Mouse (Mus musculus): ENCODE data around the gene Ndufs5. TPM values are rescaled to one million over a fixed set of nuclear protein-coding genes. Genes with fewer than 3 reads are reported as not detected.

The Ndufs5 gene
- total and polyA plus RNA-seq, 3 experiments, result 155 to 230 TPM; not detected in 1

DNA sequence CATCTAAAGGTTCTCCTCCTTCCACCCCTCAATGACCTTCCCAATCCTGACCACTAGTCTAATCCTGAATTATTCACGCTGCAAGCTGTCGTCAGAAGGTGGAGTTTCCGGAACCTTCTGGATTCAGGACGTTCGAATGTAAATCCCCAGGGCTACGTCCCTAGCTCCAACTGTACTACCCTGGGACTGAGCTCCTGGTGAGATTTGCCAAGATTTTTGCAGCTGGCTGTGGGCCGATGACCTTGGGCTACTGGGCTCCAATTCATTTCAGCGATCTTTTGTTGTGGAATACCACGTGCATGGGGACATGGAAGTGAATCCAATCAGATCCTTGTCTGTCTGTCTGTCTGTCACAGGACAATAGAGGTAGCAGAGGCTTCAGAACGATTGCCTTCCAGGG lies 27.7 kb downstream of the Ndufs5 start (continued):
- TF ChIP-seq USF2 (IDR thresholded peaks at IDR 0.05; ENCODE audit: borderline replicate concordance in 1 of 2, insufficient read depth in 1 of 2, low read depth in 1 of 2, low read length in 2 of 2), result no peak

DNA sequence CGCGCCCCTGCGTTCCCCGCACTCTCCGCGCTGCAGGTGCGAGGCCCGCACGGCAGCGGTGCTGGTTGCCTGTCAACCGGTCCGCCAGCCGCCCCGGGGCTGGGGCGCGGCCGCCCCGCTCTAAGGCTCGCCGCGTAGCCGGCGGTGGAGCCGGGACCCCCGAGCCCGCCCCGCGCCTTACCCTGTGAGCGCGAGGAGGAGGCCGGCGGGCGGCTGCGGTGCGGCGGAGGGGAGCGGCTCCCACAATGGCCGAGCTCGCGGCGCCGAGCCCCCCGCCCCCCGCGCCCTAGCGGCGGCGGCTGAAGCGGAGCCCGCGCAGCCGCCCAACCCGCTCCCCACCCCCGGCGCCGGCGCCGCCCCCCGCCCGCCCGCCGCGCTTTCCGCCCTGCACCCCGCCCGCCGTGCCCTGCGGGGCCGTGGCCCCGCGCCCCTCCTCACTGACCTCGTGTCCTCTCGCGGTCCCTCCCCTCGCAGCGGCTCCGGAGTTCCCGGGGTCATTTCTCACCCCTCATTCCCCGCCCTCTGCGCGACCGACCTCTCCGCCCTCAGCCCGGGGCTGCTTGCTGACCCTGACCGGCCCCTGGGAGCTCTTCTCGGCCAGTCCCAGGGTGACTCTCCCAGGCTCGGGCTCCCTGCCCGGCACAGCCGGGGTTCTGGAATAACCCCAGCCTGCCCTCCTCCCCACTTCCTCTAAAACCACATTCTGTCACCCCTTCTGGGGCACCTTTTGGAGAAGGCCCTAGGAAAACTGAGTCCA lies 30.8 kb downstream of the Ndufs5 start:
- no peak for DNase-seq (ENCODE audit: low read depth, low spot score)
- Histone ChIP-seq H3K4me3 (ENCODE audit: control insufficient read depth in 1 of 2, insufficient read depth in 1 of 2, low read depth in 2 of 2, low read length in 2 of 2) (no peak overlapping the region), H3K36me3 (ENCODE audit: control insufficient read depth in 1 of 2, insufficient read depth in 2 of 2, low read length in 2 of 2) (no peaks in the 10 kb centered on the region), H3K9ac (ENCODE audit: control insufficient read depth, low read depth, low read length, poor library complexity, severe bottlenecking) (no peak overlapping the region), H3K9me3 (replicated peaks; ENCODE audit: insufficient read depth, low read length) (no peaks in the 10 kb centered on the region), H3K27ac (ENCODE audit: control insufficient read depth, low read depth, low read length) (no peak overlapping the region), H3K79me2 (ENCODE audit: control insufficient read depth, insufficient read depth, low read length, poor library complexity) (no peaks in the 10 kb centered on the region), H3K27me3 (ENCODE audit: control insufficient read depth in 1 of 2, insufficient read depth in 2 of 2, low read length in 2 of 2) (no peaks in the 10 kb centered on the region; a peak in 1 of 4 replicates), H3K4me1 (ENCODE audit: control insufficient read depth in 1 of 2, insufficient read depth in 2 of 2, low read length in 2 of 2) (no peaks in the 10 kb centered on the region)
- no peak for TF ChIP-seq ZC3H11A (IDR thresholded peaks at IDR 0.05; ENCODE audit: low read depth, low read length)
- no peak for TF ChIP-seq USF2 (IDR thresholded peaks at IDR 0.05; ENCODE audit: borderline replicate concordance in 1 of 2, insufficient read depth in 1 of 2, low read depth in 1 of 2, low read length in 2 of 2)
- TF ChIP-seq BHLHE40 (IDR thresholded peaks at IDR 0.05; ENCODE audit: borderline replicate concordance, low read depth, low read length), result no peak
- no peak for TF ChIP-seq SIN3A (IDR thresholded peaks at IDR 0.05; ENCODE audit: low read length)
- TF ChIP-seq ELF1 (IDR thresholded peaks at IDR 0.05; ENCODE audit: low read depth, low read length), result no peak
- no peak for TF ChIP-seq CHD1 (IDR thresholded peaks at IDR 0.05; ENCODE audit: low read depth, low read length)
- TF ChIP-seq MAX (IDR thresholded peaks at IDR 0.05; ENCODE audit: low read length), result no peak
- TF ChIP-seq CTCF (IDR thresholded peaks at IDR 0.05 in 2 of 3, conservative IDR thresholded peaks at IDR 0.05 in 1 of 3; ENCODE audit: control insufficient read depth in 1 of 3, insufficient read depth in 1 of 3, low read depth in 2 of 3, low read length in 3 of 3, poor library complexity in 1 of 3, severe bottlenecking in 1 of 3), result no peak
- no peak for TF ChIP-seq POLR2AphosphoS5 (IDR thresholded peaks at IDR 0.05; ENCODE audit: borderline replicate concordance, low read depth, low read length)
- no peak for TF ChIP-seq KAT2A (conservative IDR thresholded peaks at IDR 0.05; ENCODE audit: low read depth, low read length)
- no peak for TF ChIP-seq POLR2A (IDR thresholded peaks at IDR 0.05; ENCODE audit: control insufficient read depth in 1 of 2, insufficient read depth in 1 of 2, low read depth in 1 of 2, low read length in 2 of 2, poor library complexity in 1 of 2)
- TF ChIP-seq TCF12 (IDR thresholded peaks at IDR 0.05; ENCODE audit: low read depth, low read length), result no peak
- no peak for TF ChIP-seq JUND (IDR thresholded peaks at IDR 0.05; ENCODE audit: low read depth, low read length)
- no peak for TF ChIP-seq MAZ (IDR thresholded peaks at IDR 0.05; ENCODE audit: low read depth, low read length)
- no peak for TF ChIP-seq NRF1 (IDR thresholded peaks at IDR 0.05; ENCODE audit: insufficient read depth, low read depth, low read length, poor library complexity, severe bottlenecking)

DNA sequence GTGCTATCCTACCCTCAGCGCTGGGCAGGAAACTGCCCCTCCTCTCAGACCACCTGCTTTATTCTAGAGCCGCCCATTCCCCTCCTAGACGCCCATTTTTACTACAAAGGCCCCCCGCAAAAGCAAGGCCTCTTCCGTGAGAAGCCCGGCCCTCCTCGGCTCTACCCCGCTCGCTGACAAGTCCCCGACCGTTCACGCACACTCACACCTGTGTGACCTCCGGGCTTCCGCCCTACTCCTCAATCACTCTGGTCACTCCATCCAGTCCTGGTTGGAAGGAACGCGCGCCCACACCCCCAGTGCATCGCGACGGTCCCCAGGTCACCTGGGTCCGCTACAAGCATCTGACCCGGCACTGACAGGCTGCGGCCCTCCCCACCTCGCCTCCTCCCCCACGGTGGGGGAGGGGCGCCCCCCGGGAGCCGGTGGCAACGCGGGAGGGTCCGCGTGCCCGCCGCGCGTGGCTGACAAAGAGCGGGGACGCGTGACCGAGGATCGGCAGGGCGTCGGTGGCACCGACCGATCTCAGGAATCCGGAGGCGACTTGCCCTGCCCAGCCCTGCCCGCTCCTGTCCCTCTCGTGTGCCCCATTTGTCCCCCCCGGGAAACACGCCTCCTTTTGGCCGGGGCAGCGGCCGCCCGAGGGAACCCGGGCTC lies 31.5 kb downstream of the Ndufs5 start:
- no peaks in the 10 kb centered on the region for H3K4me1 ChIP-seq (ENCODE audit: control insufficient read depth in 1 of 2, insufficient read depth in 2 of 2, low read length in 2 of 2)
- peaks cover 0 to 1% of the 10 kb centered on the region in 2 experiments; a peak in 3 of 4 replicates for H3K27me3 ChIP-seq (ENCODE audit: control insufficient read depth in 1 of 2, insufficient read depth in 2 of 2, low read length in 2 of 2)
- no peaks in the 10 kb centered on the region for H3K36me3 ChIP-seq (ENCODE audit: control insufficient read depth in 1 of 2, insufficient read depth in 2 of 2, low read length in 2 of 2)
- no peak overlapping the region for H3K9ac ChIP-seq (ENCODE audit: control insufficient read depth, low read depth, low read length, poor library complexity, severe bottlenecking)
- DNase-seq (ENCODE audit: low read depth, low spot score), result no peak
- TF ChIP-seq MYC (IDR thresholded peaks at IDR 0.05; ENCODE audit: low read depth, low read length), result no peak
- TF ChIP-seq MAX (IDR thresholded peaks at IDR 0.05; ENCODE audit: low read length), result no peak
- no peak for TF ChIP-seq GABPA (IDR thresholded peaks at IDR 0.05; ENCODE audit: low read depth, low read length)
- no peak for TF ChIP-seq GATA1 (IDR thresholded peaks at IDR 0.05; ENCODE audit: low read depth, low read length)
- TF ChIP-seq NELFE (IDR thresholded peaks at IDR 0.05; ENCODE audit: low read depth, low read length), result no peak
- TF ChIP-seq POLR2AphosphoS2 (IDR thresholded peaks at IDR 0.05; ENCODE audit: low read length), result no peak
- no peaks in the 10 kb centered on the region for H3K9me3 ChIP-seq (replicated peaks; ENCODE audit: insufficient read depth, low read length)
- no peak overlapping the region for H3K4me3 ChIP-seq (ENCODE audit: control insufficient read depth in 1 of 2, insufficient read depth in 1 of 2, low read depth in 2 of 2, low read length in 2 of 2)
- H3K27ac ChIP-seq (ENCODE audit: control insufficient read depth, low read depth, low read length), result no peak overlapping the region
- no peaks in the 10 kb centered on the region for H3K79me2 ChIP-seq (ENCODE audit: control insufficient read depth, insufficient read depth, low read length, poor library complexity)

Measured in MEL (cell line).